Mouse (Mus musculus): ENCODE data around the gene Samd4. TPM values are rescaled to one million over a fixed set of nuclear protein-coding genes. Genes with fewer than 3 reads are reported as not detected.

Gene Samd4
- polyA plus RNA-seq, 1 experiment from 2014 or later, result 3.6 TPM

DNA sequence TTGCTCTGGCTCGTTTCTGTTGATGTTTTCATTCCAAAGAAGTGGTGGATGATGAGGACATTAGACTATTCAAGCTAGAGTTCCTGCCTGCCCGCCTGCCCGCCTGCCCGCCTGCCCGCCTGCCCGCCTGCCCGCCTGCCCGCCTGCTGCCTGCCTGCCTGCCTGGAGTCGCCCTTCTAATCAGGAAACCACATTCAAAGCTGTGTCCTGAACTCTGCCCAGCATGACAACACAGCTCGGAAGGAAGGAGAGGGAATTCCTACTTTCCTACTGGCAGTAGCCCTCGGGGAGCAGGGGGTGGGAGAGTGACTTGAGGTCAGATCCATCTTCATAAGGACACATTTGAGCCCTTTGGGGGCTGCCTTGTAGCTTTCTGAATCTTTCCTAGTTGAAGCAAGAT is 85.4 kb downstream of the Samd4 start:
- Histone ChIP-seq H3K4me3 (no peak overlapping the region), H3K4me1 (peaks cover 47% of the 10 kb centered on the region), H3K27me3 (ENCODE audit: low read depth, poor library complexity, severe bottlenecking) (no peaks in the 10 kb centered on the region), H3K9me3 (replicated peaks) (no peaks in the 10 kb centered on the region), H3K36me3 (no peaks in the 10 kb centered on the region), H3K27ac (peak overlapping the region; percentile 26; the same call in 1 of the 2 replicates)
- no peak for DNase-seq (ENCODE audit: low spot score)
- WGBS, result 72% methylated on average over 11 of the region's 11 CpGs

- Histone ChIP-seq H3K4me3 (no peak overlapping the region), H3K36me3 (no peaks in the 10 kb centered on the region), H3K4me1 (peaks cover 30% of the 10 kb centered on the region), H3K27ac (no peak overlapping the region), H3K27me3 (ENCODE audit: low read depth, poor library complexity, severe bottlenecking) (no peaks in the 10 kb centered on the region), H3K9me3 (replicated peaks) (no peaks in the 10 kb centered on the region)
- no peak for DNase-seq (ENCODE audit: low spot score)
- WGBS, result 91% methylated on average over 3 of the region's 3 CpGs
These were observed 88.0 kb downstream of the Samd4 start for GRCm38 (mm10) chr14:46970673-46971072.

- Histone ChIP-seq H3K4me1 (peaks cover 20% of the 10 kb centered on the region), H3K27me3 (ENCODE audit: low read depth, poor library complexity, severe bottlenecking) (no peaks in the 10 kb centered on the region), H3K36me3 (no peaks in the 10 kb centered on the region), H3K27ac (no peak overlapping the region), H3K4me3 (no peak overlapping the region), H3K9me3 (replicated peaks) (no peaks in the 10 kb centered on the region)
- 91% methylated on average over 2 of the region's 2 CpGs for WGBS
- no peak for DNase-seq (ENCODE audit: low spot score)
These were observed 89.1 kb downstream of the Samd4 start for GRCm38 (mm10) chr14:46971802-46972201.

DNA sequence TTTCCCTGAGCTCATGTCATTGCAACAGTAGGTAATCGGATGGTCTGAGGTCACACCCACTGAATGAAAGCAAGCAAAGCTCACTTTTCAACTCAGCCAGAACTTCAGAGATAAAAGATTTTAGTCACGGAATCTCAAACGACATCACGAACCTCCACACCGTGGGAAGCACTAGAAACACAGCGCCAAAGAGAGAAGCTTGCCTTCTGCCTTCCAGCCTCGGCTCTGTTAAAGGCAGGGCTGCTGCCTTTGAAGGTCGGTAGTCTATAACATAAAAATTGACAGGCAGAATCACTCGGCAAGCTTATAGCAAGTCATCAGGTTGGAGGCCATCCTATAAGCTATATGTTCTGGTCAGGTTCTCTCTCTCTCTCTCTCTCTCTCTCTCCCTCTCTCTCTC is 92.2 kb downstream of the Samd4 start:
- DNase-seq (ENCODE audit: low spot score), result no peak
- WGBS, result 83% methylated on average over 9 of the region's 9 CpGs
- Histone ChIP-seq H3K36me3 (no peaks in the 10 kb centered on the region), H3K4me1 (peaks cover 5% of the 10 kb centered on the region; the same call in 1 of the 2 replicates), H3K27ac (no peak overlapping the region), H3K4me3 (no peak overlapping the region), H3K9me3 (replicated peaks) (no peaks in the 10 kb centered on the region), H3K27me3 (ENCODE audit: low read depth, poor library complexity, severe bottlenecking) (no peaks in the 10 kb centered on the region)

GRCm38 (mm10) chr14:46975969-46976368 is 93.3 kb downstream of the Samd4 start:
- no peak overlapping the region for H3K27ac ChIP-seq
- H3K4me1 ChIP-seq, result peaks cover 5% of the 10 kb centered on the region; the same call in 1 of the 2 replicates
- H3K4me3 ChIP-seq, result no peak overlapping the region
- H3K36me3 ChIP-seq, result no peaks in the 10 kb centered on the region
- no peaks in the 10 kb centered on the region for H3K27me3 ChIP-seq (ENCODE audit: low read depth, poor library complexity, severe bottlenecking)
- WGBS, result 61% methylated on average over 4 of the region's 4 CpGs
- no peak for DNase-seq (ENCODE audit: low spot score)
- no peaks in the 10 kb centered on the region for H3K9me3 ChIP-seq (replicated peaks)

GRCm38 (mm10) chr14:46976712-46977111 is 94.1 kb downstream of the Samd4 start:
- no peak overlapping the region for H3K27ac ChIP-seq
- no peak overlapping the region for H3K4me3 ChIP-seq
- no peaks in the 10 kb centered on the region for H3K9me3 ChIP-seq (replicated peaks)
- 89% methylated on average over 11 of the region's 11 CpGs for WGBS
- no peaks in the 10 kb centered on the region for H3K27me3 ChIP-seq (ENCODE audit: low read depth, poor library complexity, severe bottlenecking)
- no peaks in the 10 kb centered on the region for H3K36me3 ChIP-seq
- peaks cover 5% of the 10 kb centered on the region; the same call in 1 of the 2 replicates for H3K4me1 ChIP-seq
- no peak for DNase-seq (ENCODE audit: low spot score)

GRCm38 (mm10) chr14:46977660-46978059 is 95.0 kb downstream of the Samd4 start:
- DNase-seq (ENCODE audit: low spot score), result no peak
- no peak overlapping the region for H3K4me3 ChIP-seq
- no peaks in the 10 kb centered on the region for H3K9me3 ChIP-seq (replicated peaks)
- peaks cover 5% of the 10 kb centered on the region; the same call in 1 of the 2 replicates for H3K4me1 ChIP-seq
- H3K27me3 ChIP-seq (ENCODE audit: low read depth, poor library complexity, severe bottlenecking), result no peaks in the 10 kb centered on the region
- no peaks in the 10 kb centered on the region for H3K36me3 ChIP-seq
- no peak overlapping the region for H3K27ac ChIP-seq
- 77% methylated on average over 10 of the region's 10 CpGs for WGBS

DNA sequence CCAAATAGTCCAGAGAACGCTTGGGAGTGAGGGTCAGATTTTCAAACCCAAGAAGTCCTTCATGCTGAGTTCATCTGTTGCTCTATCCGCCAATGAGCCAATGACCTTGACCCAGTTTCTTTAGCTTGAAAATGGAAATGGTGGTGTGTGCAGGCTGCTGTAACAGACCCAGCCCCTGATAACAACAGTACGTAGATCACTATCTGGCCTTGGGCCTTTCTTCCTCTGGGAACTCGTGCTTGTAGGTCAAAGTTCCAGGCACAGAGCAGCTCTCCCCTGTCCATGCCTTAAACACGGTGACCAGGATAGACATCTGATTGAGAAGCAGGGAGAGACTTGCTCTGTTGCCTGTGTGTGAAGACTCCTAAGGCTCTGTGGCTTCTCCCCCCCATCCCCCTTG is 96.5 kb downstream of the Samd4 start:
- no peak for DNase-seq (ENCODE audit: low spot score)
- WGBS, result 81% methylated on average over 5 of the region's 5 CpGs
- Histone ChIP-seq H3K27me3 (ENCODE audit: low read depth, poor library complexity, severe bottlenecking) (no peaks in the 10 kb centered on the region), H3K36me3 (no peaks in the 10 kb centered on the region), H3K4me3 (no peak overlapping the region), H3K27ac (no peak overlapping the region), H3K9me3 (replicated peaks) (no peaks in the 10 kb centered on the region), H3K4me1 (peaks cover 4% of the 10 kb centered on the region; the same call in 1 of the 2 replicates)

DNA sequence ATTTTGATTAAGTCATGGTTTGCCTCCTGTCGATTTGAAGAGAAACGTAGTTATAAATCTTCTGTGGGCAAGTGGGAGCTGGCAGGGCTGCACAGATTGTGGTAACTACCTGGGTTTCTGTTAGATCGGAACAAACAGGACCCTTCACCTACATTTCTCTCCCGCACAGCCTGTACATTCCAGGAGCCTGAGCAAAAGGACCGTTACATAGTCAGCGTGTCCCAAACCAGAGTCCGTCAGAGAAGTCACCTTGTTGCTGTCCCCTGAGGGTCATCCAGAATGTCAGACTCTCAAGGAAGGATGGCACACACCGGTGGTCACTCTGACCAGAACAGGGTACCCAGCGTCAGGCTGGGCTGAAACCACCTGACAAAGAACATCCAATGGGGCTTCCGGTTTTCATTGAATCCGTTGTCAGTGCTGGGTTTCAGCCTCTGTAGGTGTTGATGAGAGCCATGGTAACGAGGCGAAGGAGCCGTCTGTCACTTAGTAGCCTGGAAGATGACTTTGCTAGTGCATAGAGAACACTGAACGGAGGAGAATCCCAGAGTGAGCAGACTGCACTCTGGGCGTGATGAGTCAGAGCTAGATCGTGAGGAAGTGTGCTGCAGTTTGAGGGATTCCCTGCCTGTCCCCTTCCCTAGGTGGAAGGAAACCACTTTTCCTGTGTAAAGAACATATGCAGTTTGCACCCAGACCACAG is 98.2 kb downstream of the Samd4 start:
- Histone ChIP-seq H3K36me3 (no peaks in the 10 kb centered on the region), H3K9me3 (replicated peaks) (no peaks in the 10 kb centered on the region), H3K4me3 (no peak overlapping the region), H3K27ac (no peak overlapping the region), H3K4me1 (peaks cover 5% of the 10 kb centered on the region; the same call in 1 of the 2 replicates), H3K27me3 (ENCODE audit: low read depth, poor library complexity, severe bottlenecking) (no peaks in the 10 kb centered on the region)
- no peak for DNase-seq (ENCODE audit: low spot score)
- 81% methylated on average over 17 of the region's 17 CpGs for WGBS

- Histone ChIP-seq H3K27ac (no peak overlapping the region), H3K4me1 (peaks cover 5% of the 10 kb centered on the region; the same call in 1 of the 2 replicates)
- WGBS, result 90% methylated on average over 6 of the region's 6 CpGs
These were observed 99.5 kb downstream of the Samd4 start for GRCm38 (mm10) chr14:46982106-46982505.

GRCm38 (mm10) chr14:46984542-46985125 is 102.0 kb downstream of the Samd4 start:
- Histone ChIP-seq H3K36me3 (no peaks in the 10 kb centered on the region), H3K4me1 (peaks cover 5% of the 10 kb centered on the region; the same call in 1 of the 2 replicates), H3K27ac (peak overlapping the region; percentile 6; the same call in 1 of the 2 replicates), H3K27me3 (ENCODE audit: low read depth, poor library complexity, severe bottlenecking) (no peaks in the 10 kb centered on the region), H3K9me3 (replicated peaks) (no peaks in the 10 kb centered on the region), H3K4me3 (no peak overlapping the region)
- DNase-seq (ENCODE audit: low spot score), result no peak
- WGBS, result 84% methylated on average over 8 of the region's 8 CpGs

More at GRCm38 (mm10) chr14:46982106-46982505, 99.5 kb downstream of the Samd4 start:
- Histone ChIP-seq H3K9me3 (replicated peaks) (no peaks in the 10 kb centered on the region), H3K36me3 (no peaks in the 10 kb centered on the region), H3K27me3 (ENCODE audit: low read depth, poor library complexity, severe bottlenecking) (no peaks in the 10 kb centered on the region), H3K4me3 (no peak overlapping the region)
- no peak for DNase-seq (ENCODE audit: low spot score)

DNA sequence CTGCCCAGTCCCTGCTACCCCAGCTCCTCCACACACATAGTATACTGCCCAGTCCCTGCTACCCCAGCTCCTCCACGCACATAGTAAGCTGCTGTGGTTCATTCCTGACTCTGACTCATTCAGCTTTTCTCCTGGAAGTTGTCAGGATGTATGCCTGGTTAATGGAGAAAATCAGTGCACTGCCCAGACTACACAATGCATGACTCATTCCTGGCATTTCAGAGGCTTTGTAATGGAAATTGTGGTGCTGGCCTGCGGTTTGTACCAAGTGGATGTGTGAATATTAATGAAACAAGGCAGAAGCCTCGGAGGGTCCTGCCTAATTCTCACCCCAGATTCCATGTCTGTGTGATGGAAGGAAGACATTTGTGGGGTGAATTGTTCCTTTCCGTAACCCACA is 107.0 kb downstream of the Samd4 start:
- Histone ChIP-seq H3K27ac (no peak overlapping the region), H3K9me3 (replicated peaks) (no peaks in the 10 kb centered on the region), H3K27me3 (ENCODE audit: low read depth, poor library complexity, severe bottlenecking) (no peaks in the 10 kb centered on the region), H3K4me3 (no peak overlapping the region), H3K36me3 (no peaks in the 10 kb centered on the region), H3K4me1 (peaks cover 5% of the 10 kb centered on the region; the same call in 1 of the 2 replicates)
- WGBS, result 74% methylated on average over 4 of the region's 4 CpGs
- DNase-seq (ENCODE audit: low spot score), result no peak

GRCm38 (mm10) chr14:46990450-46990849 is 107.8 kb downstream of the Samd4 start:
- H3K27ac ChIP-seq, result no peak overlapping the region

More at GRCm38 (mm10) chr14:46990450-46990849, 107.8 kb downstream of the Samd4 start:
- WGBS, result 88% methylated on average over 3 of the region's 3 CpGs
- no peaks in the 10 kb centered on the region for H3K9me3 ChIP-seq (replicated peaks)
- H3K4me3 ChIP-seq, result no peak overlapping the region
- DNase-seq (ENCODE audit: low spot score), result no peak
- no peaks in the 10 kb centered on the region for H3K4me1 ChIP-seq
- no peaks in the 10 kb centered on the region for H3K36me3 ChIP-seq
- no peaks in the 10 kb centered on the region for H3K27me3 ChIP-seq (ENCODE audit: low read depth, poor library complexity, severe bottlenecking)

Data from limb, embryonic 10.5 days (tissue).